Mouse (Mus musculus) small intestine, adult 2 months (tissue): ENCODE results near the gene Lrp1. TPM values are rescaled to one million over a fixed set of nuclear protein-coding genes. Genes with fewer than 3 reads are reported as not detected.

Experiments used
- H3K27ac ChIP-seq: fragments of 200-500 bp; 2 replicates; pipeline ENCODE4 v1.5.1; 2012; ENCODE audit warnings: low read depth, low read length, control low read depth, inconsistent platforms; ENCODE audit not compliant: insufficient read depth
- H3K27me3 ChIP-seq: fragments of 200-500 bp; 2 replicates; pipeline ENCODE4 v1.6.1; 2012; ENCODE audit warnings: mild to moderate bottlenecking, moderate library complexity, low read length, inconsistent platforms; ENCODE audit not compliant: control insufficient read depth, insufficient read depth
- H3K36me3 ChIP-seq: fragments of 200-500 bp; 2 replicates; pipeline ENCODE4 v1.6.1; 2012; ENCODE audit warnings: mild to moderate bottlenecking, low read length, control low read depth, inconsistent platforms; ENCODE audit not compliant: control insufficient read depth, insufficient read depth
- H3K4me1 ChIP-seq: fragments of 200-500 bp; 2 replicates; pipeline ENCODE4 v1.6.1; 2012; ENCODE audit warnings: low read length, inconsistent platforms, mixed read lengths; ENCODE audit not compliant: control insufficient read depth, insufficient read depth, insufficient read length
- H3K4me3 ChIP-seq: fragments of 200-500 bp; 2 replicates; pipeline ENCODE4 v1.5.1; 2012; ENCODE audit warnings: low read depth, mild to moderate bottlenecking, control low read depth, inconsistent platforms, low read length, moderate library complexity
- CTCF ChIP-seq: fragments of 200-500 bp; IDR thresholded peaks from 2 replicates; pipeline ENCODE4 v1.5.1; 2012; ENCODE audit warnings: low read depth, mild to moderate bottlenecking, control low read depth, inconsistent platforms, low read length, moderate library complexity, mixed read lengths; ENCODE audit not compliant: insufficient replicate concordance, insufficient read length; ENCODE audit errors: extremely low read depth
- POLR2A ChIP-seq: fragments of 200-500 bp; IDR thresholded peaks from 2 replicates; pipeline ENCODE4 v1.6.1; 2012; ENCODE audit warnings: low read depth, mild to moderate bottlenecking, control low read depth, inconsistent platforms, low read length, moderate library complexity
- WGBS: fragments of 180-500 bp; shearing (Covaris S2); methylation state at CpG from one replicate; pipeline ENCODE4 v1.1.7; 2018; 5-methylcytosine and 5-hydroxymethylcytosine counted together
- polyA plus RNA-seq: library from polyadenylated mRNA; depleted of rRNA; stranded (reverse); fragments of >200 nt; gene quantifications from 2 replicates; pipeline ENCODE4 v1.2.3, GENCODE M21; 2012

Gene Lrp1
- polyA plus RNA-seq, 1 experiment: 200 TPM

DNA sequence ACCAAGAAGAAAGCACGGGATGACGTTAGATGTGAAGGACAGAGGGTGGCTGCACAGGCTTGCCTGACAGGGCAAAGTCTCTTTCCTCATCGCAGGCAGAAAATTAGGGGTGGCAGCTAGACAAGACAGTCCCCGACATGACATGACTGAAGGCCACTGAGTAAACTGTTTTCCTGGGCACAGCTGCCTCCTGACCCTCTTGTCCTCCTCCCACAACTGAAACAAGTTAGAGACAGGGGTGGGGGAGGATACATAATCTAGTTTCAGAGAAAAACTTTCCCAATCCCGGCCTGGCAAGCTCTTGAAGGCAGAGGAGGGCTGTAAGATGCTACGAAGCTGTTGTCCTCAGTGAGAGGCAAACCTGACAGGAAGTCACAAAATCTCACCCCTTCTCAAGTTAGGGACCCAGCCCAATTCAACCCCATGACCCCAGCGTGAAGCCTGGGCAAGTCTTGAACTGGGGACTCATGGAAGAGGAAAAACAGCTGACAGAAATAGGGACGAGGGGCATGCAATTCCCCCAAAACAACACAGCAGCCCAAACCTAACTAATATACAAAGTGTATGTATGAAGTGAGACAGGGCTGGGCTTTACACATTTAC is 1.7 kb downstream of the Lrp1 start:
- Histone ChIP-seq H3K27me3 (no peaks in the 10 kb centered on the region), H3K36me3 (no peaks in the 10 kb centered on the region), H3K4me1 (peaks cover 23% of the 10 kb centered on the region), H3K4me3 (peak overlapping the region; percentile 75), H3K27ac (peak overlapping the region; percentile 69)
- 18% methylated on average over 8 of the region's 8 CpGs for WGBS
- TF ChIP-seq POLR2A (no peak), CTCF (no peak)

GRCm38 (mm10) chr10:127618173-127618572 is 2.8 kb downstream of the Lrp1 start:
- Histone ChIP-seq H3K4me3 (no peak overlapping the region), H3K36me3 (0 out of 2 replicates have a peak, but pooled peaks cover 2% of the 10 kb centered on the region), H3K27ac (peak overlapping the region; percentile 69; the same call in 1 of the 2 replicates), H3K27me3 (no peaks in the 10 kb centered on the region), H3K4me1 (peaks cover 23% of the 10 kb centered on the region)
- WGBS: 30% methylated on average over 6 of the region's 6 CpGs
- no peak for TF ChIP-seq CTCF

GRCm38 (mm10) chr10:127617294-127617693 is 3.7 kb downstream of the Lrp1 start:
- peaks cover 32% of the 10 kb centered on the region for H3K4me1 ChIP-seq

GRCm38 (mm10) chr10:127616261-127616679 is 4.7 kb downstream of the Lrp1 start:
- Histone ChIP-seq H3K4me3 (no peak overlapping the region), H3K36me3 (peaks cover 6% of the 10 kb centered on the region), H3K27ac (peak overlapping the region; percentile 3; the same call in 1 of the 2 replicates), H3K4me1 (peaks cover 40% of the 10 kb centered on the region), H3K27me3 (no peaks in the 10 kb centered on the region)
- TF ChIP-seq CTCF: no peak
- no peak for TF ChIP-seq POLR2A
- 80% methylated on average over 7 of the region's 7 CpGs for WGBS

More at GRCm38 (mm10) chr10:127617294-127617693, 3.7 kb downstream of the Lrp1 start:
- Histone ChIP-seq H3K27ac (no peak overlapping the region), H3K27me3 (no peaks in the 10 kb centered on the region), H3K4me3 (no peak overlapping the region), H3K36me3 (0 out of 2 replicates have a peak, but pooled peaks cover 2% of the 10 kb centered on the region)
- TF ChIP-seq CTCF: no peak
- WGBS: 52% methylated on average over 4 of the region's 4 CpGs

- H3K4me1 ChIP-seq: peaks cover 41% of the 10 kb centered on the region
- WGBS: 35% methylated on average over 3 of the region's 3 CpGs
- no peak for TF ChIP-seq CTCF
- TF ChIP-seq POLR2A: no peak
- no peak overlapping the region for H3K4me3 ChIP-seq
- no peaks in the 10 kb centered on the region for H3K27me3 ChIP-seq
- H3K27ac ChIP-seq: no peak overlapping the region
- H3K36me3 ChIP-seq: peaks cover 9% of the 10 kb centered on the region
Measured at GRCm38 (mm10) chr10:127615591-127615990, 5.4 kb downstream of the Lrp1 start.

DNA sequence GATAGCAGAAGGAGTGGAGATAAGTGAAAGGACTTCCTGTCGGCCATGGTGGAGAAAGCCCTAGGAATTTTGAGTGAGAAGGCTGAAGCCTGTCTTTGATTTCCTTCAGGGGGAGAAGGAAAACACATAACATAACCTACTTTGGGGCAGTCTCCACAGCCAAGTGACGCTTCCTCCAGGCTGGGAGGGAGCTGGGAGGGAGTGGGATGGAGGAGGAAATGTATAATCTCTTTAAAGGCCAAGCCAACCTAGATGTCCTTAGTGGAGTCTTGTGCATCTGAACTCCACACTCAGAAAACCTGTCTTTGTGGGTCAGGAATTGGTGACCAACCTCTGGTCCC is 5.9 kb downstream of the Lrp1 start:
- TF ChIP-seq POLR2A (no peak), CTCF (no peak)
- Histone ChIP-seq H3K4me3 (no peak overlapping the region), H3K36me3 (peaks cover 15% of the 10 kb centered on the region), H3K27ac (no peak overlapping the region), H3K4me1 (peaks cover 41% of the 10 kb centered on the region), H3K27me3 (no peaks in the 10 kb centered on the region)
- 73% methylated on average over 2 of the region's 2 CpGs for WGBS

DNA sequence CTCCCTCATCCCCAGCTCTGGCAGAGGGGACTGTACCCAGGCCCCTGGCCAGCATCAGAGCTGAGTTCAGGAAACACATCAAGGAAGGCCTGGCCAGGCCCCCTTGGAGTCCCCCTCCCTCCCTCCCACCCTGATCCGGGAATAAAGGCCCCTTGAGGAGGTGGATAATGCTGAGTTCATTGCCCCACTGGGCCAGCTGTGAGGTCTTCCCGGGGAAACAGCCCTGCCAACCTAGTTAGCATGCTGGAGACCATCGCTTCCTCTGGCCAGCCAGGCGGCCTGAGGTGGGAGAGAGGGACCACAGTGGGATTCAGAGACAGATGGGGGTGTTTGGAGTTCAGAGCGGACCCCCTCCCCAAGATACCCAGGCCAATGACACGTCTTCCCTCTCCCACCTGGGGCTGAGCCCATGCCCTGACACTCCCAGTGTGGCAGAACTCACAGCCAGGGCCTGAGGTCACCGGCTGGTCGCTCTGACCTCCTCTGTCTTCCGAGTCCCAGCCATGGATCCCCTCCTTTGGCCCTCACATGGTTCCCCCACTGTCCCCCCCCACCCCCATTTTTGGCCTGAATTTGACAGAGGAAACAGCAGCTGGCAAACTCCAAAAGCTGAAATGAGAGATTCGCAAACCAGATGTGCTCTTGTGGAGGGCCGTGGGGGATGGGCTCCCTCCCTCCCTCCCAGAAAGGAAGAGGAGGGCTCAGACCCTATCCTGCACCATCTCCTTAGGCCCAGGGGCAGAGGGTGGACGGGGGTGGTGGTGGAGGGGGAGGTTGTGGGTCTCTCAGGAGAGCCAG is 6.5 kb downstream of the Lrp1 start:
- H3K4me3 ChIP-seq: no peak overlapping the region
- 78% methylated on average over 12 of the region's 12 CpGs for WGBS
- H3K36me3 ChIP-seq: peaks cover 19% of the 10 kb centered on the region
- peak overlapping the region; percentile 46; the same call in 1 of the 2 replicates for H3K27ac ChIP-seq
- H3K4me1 ChIP-seq: peaks cover 41% of the 10 kb centered on the region
- no peaks in the 10 kb centered on the region for H3K27me3 ChIP-seq
- no peak for TF ChIP-seq CTCF
- TF ChIP-seq POLR2A: no peak
